Mouse (Mus musculus): ENCODE data around the gene Spaar.

DNA sequence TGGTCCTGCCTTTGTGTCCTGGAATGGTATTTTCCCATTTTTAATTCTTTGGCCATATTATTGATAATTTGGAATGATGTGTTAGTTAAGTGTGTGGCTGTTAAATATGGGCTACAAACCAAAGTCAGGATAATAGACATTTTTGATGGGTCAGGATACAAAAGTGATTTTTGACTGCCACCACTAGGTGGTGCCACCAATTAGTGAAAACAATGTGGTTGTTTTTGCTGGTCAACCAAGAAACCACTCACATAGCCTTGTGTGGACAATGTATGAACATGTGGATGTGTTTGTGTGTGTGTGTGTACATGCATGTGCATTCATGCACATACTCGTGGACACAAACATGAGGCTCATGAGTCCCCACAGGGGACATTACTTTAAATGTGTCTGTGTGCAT, 5.1 kb upstream of the Spaar start:
- TF ChIP-seq TCF12 (IDR thresholded peaks at IDR 0.05; ENCODE audit: insufficient read depth, poor library complexity, severe bottlenecking) (no peak), POLR2A (IDR thresholded peaks at IDR 0.05; ENCODE audit: insufficient read length, low read depth) (no peak), POLR2AphosphoS2 (IDR thresholded peaks at IDR 0.05; ENCODE audit: insufficient read length, low read depth) (no peak), E2F4 (IDR thresholded peaks at IDR 0.05; ENCODE audit: insufficient read depth) (no peak), USF1 (IDR thresholded peaks at IDR 0.05; ENCODE audit: low read depth) (no peak)

All from myocyte (in vitro differentiated cells).